ENCODE assay signal across 10 mouse cellular contexts in genomic region chr2:26410091-26410490, GRCm38 (mm10). TPM values are rescaled to one million over a fixed set of nuclear protein-coding genes. Genes with fewer than 3 reads are reported as not detected.
A peak's percentile ranks its signal among the peaks of the same experiment; 100 is the strongest.
DNase-seq lines count a peak whose midpoint lies in the region; TF ChIP-seq lines count a peak whose summit lies in the region.
"Had no signal": no experiment of that assay in that cellular context is flagged by ENCODE, and none has a peak within 500 bp of the region (broad histone marks: within the 10 kb centered on the region; RNA-seq: fewer than 3 reads in every experiment).

No protein-coding gene starts in this region.

- no peak overlapping the region for H3K4me3 ChIP-seq in layer of hippocampus, adult 2 months
- H3K4me3 ChIP-seq: forebrain, embryonic 12.5 days; kidney, embryonic 15.5 days had no signal

- TF ChIP-seq CTCF in layer of hippocampus, adult 2 months (conservative IDR thresholded peaks at IDR 0.05): 0 out of 2 replicates have a peak, but pooled peaks have one; percentile 7

- H3K27ac ChIP-seq in layer of hippocampus, adult 2 months: peak overlapping the region; percentile 84
- H3K27ac ChIP-seq: forebrain, embryonic 12.5 days; kidney, embryonic 15.5 days had no signal

- DNase-seq in layer of hippocampus, adult 2 months (ENCODE audit: low spot score in 2 of 2): no peak
- no peak for DNase-seq in layer of hippocampus, adult 11-12 months (ENCODE audit: low spot score)
- DNase-seq in A20 (ENCODE audit: low read depth, low spot score) (peak; percentile 25), ES-CJ7 (ENCODE audit: low read depth, low spot score) (peak; percentile 22)
- peak; percentile 51 to 58 for DNase-seq in cerebellum, postnatal 36 days
- DNase-seq in urinary bladder, adult 18-20 months (ENCODE audit: low spot score in 2 of 2): no peak
- no peak for DNase-seq in frontal cortex, postnatal 25 days (ENCODE audit: low spot score in 2 of 2)
- DNase-seq: gastrocnemius, postnatal 36 days had no signal

RNA-seq across cellular contexts. Expression of gene Inpp5e, which starts 1.1 kb away (rescaled TPM):
- 10 to 100 TPM; 22.2 to 25.1 TPM for total RNA-seq in layer of hippocampus, adult 2 months (2021)

RNA-seq across cellular contexts. Expression of gene Pmpca, which starts 21.0 kb away (rescaled TPM):
- total RNA-seq in layer of hippocampus, adult 2 months (2021): 100 to 1,000 TPM in 1 of 2 experiments, 10 to 100 TPM in 1; 89.2 to 100 TPM

RNA-seq across cellular contexts. Expression of gene Entr1, which starts 21.0 kb away (rescaled TPM):
- total RNA-seq in layer of hippocampus, adult 2 months (2021): 100 to 1,000 TPM; 159 to 168 TPM

RNA-seq across cellular contexts. Expression of gene Snapc4, which starts 29.6 kb away (rescaled TPM):
- 10 to 100 TPM; 72.5 to 88.9 TPM for total RNA-seq in layer of hippocampus, adult 2 months (2021)

RNA-seq across cellular contexts. Expression of gene Sec16a, which starts 34.9 kb away (rescaled TPM):
- total RNA-seq in layer of hippocampus, adult 2 months (2021): 10 to 100 TPM; 49.3 to 51.3 TPM

Comparison
In these comparisons a context has a peak if more than half of its experiments do, and no peak if none do; other contexts are left out.
1. DNase-seq: peak in A20 (single experiment), ES-CJ7 (single experiment) and cerebellum, postnatal 36 days (2 of 2); none in layer of hippocampus, adult 2 months (0 of 2), layer of hippocampus, adult 11-12 months (single experiment), urinary bladder, adult 18-20 months (0 of 2) and frontal cortex, postnatal 25 days (0 of 2).